Mouse (Mus musculus) heart, embryonic 16.5 days (tissue): ENCODE data around the gene Olfr1218. TPM values are rescaled to one million over a fixed set of nuclear protein-coding genes. Genes with fewer than 3 reads are reported as not detected.

Experiments
- ATAC-seq: fragments of 200-750 bp; cut with Nextera tagmentation; replicated peaks from 2 replicates; pipeline ENCODE4 v1.8.0; 2017; ENCODE audit warnings: moderate number of reproducible peaks; ENCODE audit not compliant: insufficient read depth, low FRiP score; ENCODE audit errors: extremely low read depth
- H3K27ac ChIP-seq: fragments of 300-500 bp; sonication (generic); 2 replicates; pipeline ENCODE4 v1.5.1; 2014; ENCODE audit warnings: mild to moderate bottlenecking, low read length, control low read depth, moderate library complexity
- H3K27me3 ChIP-seq: fragments of 300-500 bp; sonication (generic); 2 replicates; pipeline ENCODE4 v1.6.1; 2014; ENCODE audit warnings: low read length, mixed read lengths; ENCODE audit not compliant: control insufficient read depth, insufficient read depth
- H3K36me3 ChIP-seq: fragments of 300-500 bp; sonication (generic); 2 replicates; pipeline ENCODE4 v1.6.1; 2014; ENCODE audit not compliant: control insufficient read depth, insufficient read depth
- H3K4me1 ChIP-seq: fragments of 300-500 bp; sonication (generic); 2 replicates; pipeline ENCODE4 v1.6.1; 2014; ENCODE audit warnings: low read length, mixed read lengths; ENCODE audit not compliant: control insufficient read depth, insufficient read depth
- H3K4me2 ChIP-seq: fragments of 300-500 bp; sonication (generic); 2 replicates; pipeline ENCODE4 v1.6.1; 2014; ENCODE audit warnings: low read depth, mild to moderate bottlenecking, control low read depth, low read length
- H3K4me3 ChIP-seq: fragments of 300-500 bp; sonication (generic); 2 replicates; pipeline ENCODE4 v1.5.1; 2014; ENCODE audit warnings: mild to moderate bottlenecking, control low read depth, low read length
- H3K9ac ChIP-seq: fragments of 300-500 bp; sonication (generic); 2 replicates; pipeline ENCODE4 v1.6.1; 2014; ENCODE audit warnings: low read length, control low read depth
- H3K9me3 ChIP-seq: fragments of 300-500 bp; sonication (generic); replicated peaks from 2 replicates; pipeline ENCODE4 v1.6.1; 2016; ENCODE audit warnings: low read length; ENCODE audit not compliant: control insufficient read depth
- WGBS: fragments of 180-500 bp; shearing (Covaris S2); extraction: QIAGEN DNeasy Blood & Tissue Kit; methylation state at CpG from one replicate; pipeline ENCODE4 v1.1.7; 2014; 5-methylcytosine and 5-hydroxymethylcytosine counted together
- polyA plus RNA-seq: library from polyadenylated mRNA; unstranded; fragments of >200 nt; fragmentation: Nextera tagmentation; extraction: Ambion mirVana; gene quantifications from 2 replicates; pipeline ENCODE4 v1.2.1, GENCODE M21; 2015

Gene Olfr1218
- polyA plus RNA-seq, 1 experiment from 2014 or later: not detected

DNA sequence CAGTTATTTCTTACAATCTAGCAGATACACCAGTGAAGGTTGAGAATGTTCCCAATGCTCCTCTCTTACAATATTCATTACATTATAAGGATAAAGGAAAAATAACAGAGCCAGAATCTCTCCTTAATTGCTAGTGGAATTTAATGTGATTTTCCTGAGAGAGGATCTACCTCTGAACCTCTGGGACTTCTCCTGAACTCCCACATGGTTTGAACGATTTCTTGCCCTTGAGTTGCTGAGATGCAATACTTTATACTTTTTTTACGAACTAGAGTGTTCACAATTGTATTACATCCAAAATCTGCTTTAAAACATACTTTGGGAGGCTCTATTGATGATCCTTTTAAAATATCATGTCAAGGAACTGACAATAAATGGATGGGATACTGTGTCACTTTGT, 54.1 kb downstream of the Olfr1218 start, which contains the start of gene Olfr1215:
TSS of gene Olfr1215 (minus strand) at position 101 of the 400 bp plus-strand sequence.
- no peak within 1 kb of the TSS for H3K4me3 ChIP-seq
- no peak within 1 kb of the TSS for H3K27ac ChIP-seq
- no peak within 1 kb of the TSS for H3K4me2 ChIP-seq
- no peak for ATAC-seq
- no peaks in the 10 kb centered on the region for H3K36me3 ChIP-seq
- WGBS: 60% methylated on average over 2 of the region's 2 CpGs
- no peaks in the 10 kb centered on the region for H3K27me3 ChIP-seq
- H3K9ac ChIP-seq: no peak within 1 kb of the TSS
- no peaks in the 10 kb centered on the region for H3K4me1 ChIP-seq
- H3K9me3 ChIP-seq: no peaks in the 10 kb centered on the region

Other genes with a start within 250 kb of the Olfr1218 start
- not detected in 2 replicates for gene Olfr1202, start 246.7 kb downstream of the Olfr1218 start, polyA plus RNA-seq
- not detected in 2 replicates for gene Olfr1205, start 231.4 kb downstream of the Olfr1218 start, polyA plus RNA-seq
- gene Olfr1204, start 211.9 kb downstream of the Olfr1218 start, polyA plus RNA-seq: not detected in 2 replicates
- gene Olfr1206, start 198.0 kb downstream of the Olfr1218 start, polyA plus RNA-seq: not detected in 2 replicates
- not detected in 2 replicates for gene Olfr1208, start 158.9 kb downstream of the Olfr1218 start, polyA plus RNA-seq
- not detected in 2 replicates for gene Olfr1209, start 146.0 kb downstream of the Olfr1218 start, polyA plus RNA-seq
- not detected in 2 replicates for gene Olfr1211, start 123.1 kb downstream of the Olfr1218 start, polyA plus RNA-seq
- gene Olfr1212, start 107.2 kb downstream of the Olfr1218 start, polyA plus RNA-seq: not detected in 2 replicates
- gene Gm13762, start 80.9 kb downstream of the Olfr1218 start, polyA plus RNA-seq: not detected in 2 replicates
- gene Olfr1214, start 68.5 kb downstream of the Olfr1218 start, polyA plus RNA-seq: not detected in 2 replicates
- not detected in 2 replicates for gene Olfr1215, start 54.2 kb downstream of the Olfr1218 start, polyA plus RNA-seq
- not detected in 2 replicates for gene Olfr1216, start 42.8 kb downstream of the Olfr1218 start, polyA plus RNA-seq
- gene Olfr1217, start 29.1 kb downstream of the Olfr1218 start, polyA plus RNA-seq: not detected in 2 replicates
- not detected in 2 replicates for gene Olfr1219, start 22.3 kb upstream of the Olfr1218 start, polyA plus RNA-seq
- not detected in 2 replicates for gene Olfr1220, start 45.6 kb upstream of the Olfr1218 start, polyA plus RNA-seq
- gene Olfr1221, start 56.1 kb upstream of the Olfr1218 start, polyA plus RNA-seq: not detected in 2 replicates
- not detected in 2 replicates for gene Olfr1222, start 71.9 kb upstream of the Olfr1218 start, polyA plus RNA-seq
- not detected in 2 replicates for gene Olfr1223, start 90.4 kb upstream of the Olfr1218 start, polyA plus RNA-seq
- not detected in 2 replicates for gene Olfr1224-ps1, start 102.9 kb upstream of the Olfr1218 start, polyA plus RNA-seq
- not detected in 2 replicates for gene Olfr1225, start 113.5 kb upstream of the Olfr1218 start, polyA plus RNA-seq
- gene Olfr1226, start 138.9 kb upstream of the Olfr1218 start, polyA plus RNA-seq: not detected in 2 replicates
- not detected in 2 replicates for gene Olfr1228, start 192.9 kb upstream of the Olfr1218 start, polyA plus RNA-seq
- gene Olfr1229, start 226.8 kb upstream of the Olfr1218 start, polyA plus RNA-seq: not detected in 2 replicates
- gene Olfr1230, start 236.1 kb upstream of the Olfr1218 start, polyA plus RNA-seq: not detected in 2 replicates
- gene Olfr1231, start 245.9 kb upstream of the Olfr1218 start, polyA plus RNA-seq: not detected in 2 replicates